Mouse (Mus musculus): ENCODE measurements around the gene Slc6a17.

Gene Slc6a17

DNA sequence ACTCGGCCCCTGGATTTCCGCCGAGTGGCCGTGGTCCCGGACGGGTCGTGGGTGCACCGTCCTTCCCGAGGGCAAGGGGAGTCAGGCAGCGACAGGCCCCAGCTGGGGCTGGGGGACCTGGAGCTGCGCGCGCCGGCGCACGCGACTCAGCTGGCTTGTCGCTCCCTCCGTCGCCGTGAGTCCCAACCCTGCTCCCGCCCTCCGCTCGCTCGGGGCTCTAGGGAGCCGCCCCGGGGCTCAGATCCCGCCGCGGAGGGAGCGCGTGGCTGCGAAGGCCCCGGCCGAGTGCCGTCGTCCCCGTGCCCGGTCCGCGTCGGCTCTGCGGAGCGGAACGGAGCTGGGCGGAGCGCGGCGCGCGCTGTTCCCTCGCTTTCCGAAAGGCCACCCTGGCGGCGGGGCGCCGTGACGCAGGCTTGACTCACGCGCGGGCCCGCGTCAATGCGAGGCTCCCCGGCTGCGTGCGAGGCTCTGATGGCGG lies at the start of gene Slc6a17:
Gene Slc6a17, minus strand, starts transcription at position 388 of the 478 bp plus-strand sequence.
- DNase-seq (ENCODE audit: low read depth, low spot score): no peak

DNA sequence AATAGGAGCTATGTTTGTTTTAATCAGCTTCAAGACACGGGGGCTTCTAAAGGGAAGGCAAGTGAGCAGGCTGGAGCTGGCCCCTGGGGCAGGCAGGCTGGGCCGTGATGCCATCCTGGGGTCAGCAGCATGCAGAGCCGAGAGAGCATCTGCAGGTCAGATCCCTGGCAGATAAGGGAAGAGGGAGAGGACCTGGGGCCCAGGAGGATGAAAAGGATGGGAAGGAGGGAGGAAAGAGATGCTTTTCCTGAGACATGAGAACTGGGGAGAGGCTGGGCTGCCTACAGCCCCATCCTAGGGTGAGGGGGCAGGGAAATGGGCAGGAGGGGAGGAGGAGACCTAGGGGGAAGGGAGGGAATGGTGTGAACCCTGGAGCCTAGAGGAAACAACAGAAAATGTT lies 47.5 kb upstream of the Slc6a17 start:
- DNase-seq (ENCODE audit: low read depth, low spot score): no peak

DNA sequence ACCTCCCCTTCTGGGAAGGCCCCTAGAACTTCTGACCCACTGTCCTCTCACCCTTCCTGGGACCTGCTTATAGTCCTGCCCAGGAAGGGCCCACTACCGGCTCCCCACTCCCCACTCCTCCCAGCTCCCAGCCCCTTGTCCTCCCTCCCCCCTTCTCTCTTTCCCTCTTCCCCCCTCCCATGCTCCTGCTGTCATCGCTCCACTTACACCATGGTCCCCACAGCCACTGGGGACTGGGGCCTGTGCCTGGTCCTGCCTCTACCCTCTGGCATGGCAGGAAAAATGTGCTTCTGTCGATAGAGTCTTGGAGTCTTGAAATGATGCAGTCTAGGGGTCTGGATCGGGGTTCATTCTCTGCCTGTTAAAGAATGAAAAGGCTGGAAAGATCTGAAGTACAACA lies 46.1 kb upstream of the Slc6a17 start:
- no peak for DNase-seq (ENCODE audit: low read depth, low spot score)

DNA sequence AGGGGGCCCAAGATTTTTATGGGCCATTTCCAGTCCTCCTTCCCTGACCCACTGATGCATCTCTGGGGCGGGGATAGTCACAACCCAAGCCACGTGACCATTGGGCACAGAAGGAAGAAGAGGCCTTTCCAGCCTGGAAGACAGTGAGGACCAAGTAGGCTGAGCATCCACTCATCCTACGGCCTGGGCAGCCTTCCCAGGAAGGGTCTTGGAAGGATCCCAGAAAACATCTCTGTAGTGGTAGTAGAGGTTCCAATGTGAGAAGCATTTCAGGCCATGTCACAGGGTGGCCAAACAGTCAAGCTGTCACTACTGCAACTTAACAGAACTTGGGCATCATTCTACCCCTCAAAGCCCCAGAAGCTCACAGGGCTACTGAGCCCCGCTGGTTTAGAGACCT lies 44.8 kb upstream of the Slc6a17 start:
- no peak for DNase-seq (ENCODE audit: low read depth, low spot score)

DNA sequence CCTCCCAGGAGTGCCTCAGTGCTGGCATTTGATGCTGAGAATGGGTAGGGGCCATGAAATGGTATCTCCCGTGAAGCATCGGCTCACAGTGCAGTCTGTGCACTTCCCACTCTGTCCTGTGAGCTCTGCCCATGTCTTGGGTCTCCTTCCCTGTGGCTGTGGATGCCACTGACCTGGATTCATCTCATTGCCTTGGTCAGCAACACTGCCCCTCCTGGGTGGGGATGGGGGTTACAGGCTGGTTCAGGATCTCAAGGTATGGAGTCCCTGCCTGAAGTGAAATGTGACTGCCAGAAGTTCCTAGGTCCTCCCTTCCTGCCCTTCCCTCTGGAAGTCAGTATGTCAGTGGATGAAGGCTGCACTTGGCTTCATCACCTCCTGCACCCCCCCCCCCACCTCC lies 44.3 kb upstream of the Slc6a17 start:
- DNase-seq (ENCODE audit: low read depth, low spot score): no peak

DNA sequence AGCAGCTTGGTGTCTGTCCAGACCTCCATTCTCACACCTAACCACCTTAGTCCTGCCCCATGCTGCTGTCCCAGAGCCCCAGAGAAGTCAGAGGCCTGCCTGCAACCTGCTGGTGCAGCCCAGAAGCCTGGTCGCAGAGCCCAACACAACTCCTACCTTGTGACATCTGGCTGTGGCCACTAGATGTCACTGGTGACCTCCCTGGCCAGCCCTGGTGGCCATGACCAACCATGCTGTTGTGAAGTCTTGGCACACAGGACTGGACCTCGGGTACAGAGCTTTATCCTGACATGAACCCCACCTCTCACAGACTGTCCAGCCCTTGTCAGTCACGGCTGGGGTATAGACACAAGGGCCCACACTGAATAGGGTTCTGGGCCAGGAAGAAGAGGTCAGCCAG lies 41.4 kb upstream of the Slc6a17 start:
- DNase-seq (ENCODE audit: low read depth, low spot score): no peak

DNA sequence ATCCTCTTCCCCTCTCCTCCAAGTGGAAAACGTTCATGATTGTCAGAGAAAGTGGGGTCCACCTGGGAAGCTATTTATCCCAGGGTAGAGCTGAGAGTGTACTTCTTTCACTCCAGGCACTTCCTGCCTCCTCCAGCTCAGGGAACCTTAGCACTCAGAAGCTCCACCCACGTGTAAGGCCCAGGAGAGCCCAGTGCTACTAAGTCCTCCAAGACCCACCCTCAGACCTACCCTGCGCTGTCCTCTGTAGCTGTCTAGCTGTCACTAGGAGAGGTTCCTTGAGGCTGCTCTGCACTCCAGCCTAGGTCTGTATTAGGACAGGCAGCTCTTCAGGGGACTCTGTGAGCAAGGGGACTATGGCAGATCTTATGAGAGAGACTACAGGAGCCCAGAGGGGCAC lies 40.9 kb upstream of the Slc6a17 start:
- DNase-seq (ENCODE audit: low read depth, low spot score): no peak

DNA sequence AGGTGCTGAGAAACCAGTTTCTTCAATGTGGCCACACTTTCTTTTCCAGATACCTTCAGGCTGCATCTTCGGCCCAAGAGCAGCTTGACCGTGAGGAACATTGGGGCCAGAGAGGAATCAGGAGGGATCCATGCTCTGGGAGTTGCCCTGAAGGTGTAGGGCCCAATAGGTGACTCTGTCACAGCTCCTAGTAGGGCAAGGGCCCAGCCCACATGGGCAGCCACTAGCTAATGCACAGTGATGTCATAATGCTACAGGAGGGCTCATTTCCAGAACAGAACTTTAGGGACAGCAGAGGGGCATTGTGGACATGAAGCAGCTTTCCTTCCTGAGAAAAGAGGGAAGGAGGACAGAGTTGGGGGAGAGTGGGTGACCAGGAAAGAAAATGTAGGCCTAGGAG lies 37.0 kb upstream of the Slc6a17 start, which contains the start of gene Ubl4b:
Gene Ubl4b, minus strand, starts transcription at position 232 of the 400 bp plus-strand sequence.
- no peak for DNase-seq (ENCODE audit: low read depth, low spot score)

DNA sequence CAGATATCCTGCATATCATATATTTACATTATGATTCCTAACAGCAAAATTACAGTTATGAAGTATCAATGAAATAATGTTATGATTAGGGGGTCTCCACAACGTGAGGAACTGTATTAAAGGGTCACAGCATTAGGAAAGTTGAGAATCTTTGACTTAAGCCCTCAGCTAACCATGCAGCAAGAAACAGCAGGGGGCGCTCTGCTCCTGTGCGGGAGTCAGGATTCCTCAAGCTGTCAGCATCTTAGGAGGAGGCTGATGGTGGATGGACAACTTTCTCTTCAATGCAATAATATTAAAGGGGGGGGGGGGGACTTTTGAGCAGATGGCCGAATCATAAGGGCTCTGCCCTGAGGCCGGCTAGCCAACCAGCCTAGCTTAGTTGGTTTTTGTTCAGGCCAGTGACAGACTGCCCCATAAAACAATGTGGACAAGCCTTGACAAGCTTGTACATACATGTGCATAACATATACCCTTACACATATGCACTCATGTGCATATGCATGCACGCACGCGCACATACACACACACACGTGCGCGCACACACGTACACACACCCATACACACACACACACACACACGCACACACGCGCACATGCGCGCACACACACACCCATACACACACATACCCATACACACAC lies 32.7 kb upstream of the Slc6a17 start:
- DNase-seq (ENCODE audit: low read depth, low spot score): peak; percentile 8

DNA sequence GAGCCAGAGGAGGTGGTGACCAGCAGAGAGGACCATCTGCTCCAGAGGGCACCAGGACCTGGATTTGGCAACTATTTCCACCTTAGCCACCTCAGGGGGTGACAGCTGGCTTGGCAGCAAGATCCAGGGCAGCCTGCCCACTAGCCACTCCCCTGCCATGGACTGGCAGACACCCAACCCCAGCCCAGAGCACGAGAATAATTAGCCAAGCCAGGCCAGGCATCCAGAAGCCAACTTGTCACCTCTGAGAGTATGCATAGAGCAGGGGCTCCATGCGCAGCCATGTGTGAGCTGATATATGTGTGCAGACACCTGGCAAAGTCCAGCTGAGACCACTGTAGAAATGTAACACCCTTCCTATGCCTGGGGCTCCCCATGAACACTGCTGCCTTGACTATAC lies 29.1 kb upstream of the Slc6a17 start:
- no peak for DNase-seq (ENCODE audit: low read depth, low spot score)

DNA sequence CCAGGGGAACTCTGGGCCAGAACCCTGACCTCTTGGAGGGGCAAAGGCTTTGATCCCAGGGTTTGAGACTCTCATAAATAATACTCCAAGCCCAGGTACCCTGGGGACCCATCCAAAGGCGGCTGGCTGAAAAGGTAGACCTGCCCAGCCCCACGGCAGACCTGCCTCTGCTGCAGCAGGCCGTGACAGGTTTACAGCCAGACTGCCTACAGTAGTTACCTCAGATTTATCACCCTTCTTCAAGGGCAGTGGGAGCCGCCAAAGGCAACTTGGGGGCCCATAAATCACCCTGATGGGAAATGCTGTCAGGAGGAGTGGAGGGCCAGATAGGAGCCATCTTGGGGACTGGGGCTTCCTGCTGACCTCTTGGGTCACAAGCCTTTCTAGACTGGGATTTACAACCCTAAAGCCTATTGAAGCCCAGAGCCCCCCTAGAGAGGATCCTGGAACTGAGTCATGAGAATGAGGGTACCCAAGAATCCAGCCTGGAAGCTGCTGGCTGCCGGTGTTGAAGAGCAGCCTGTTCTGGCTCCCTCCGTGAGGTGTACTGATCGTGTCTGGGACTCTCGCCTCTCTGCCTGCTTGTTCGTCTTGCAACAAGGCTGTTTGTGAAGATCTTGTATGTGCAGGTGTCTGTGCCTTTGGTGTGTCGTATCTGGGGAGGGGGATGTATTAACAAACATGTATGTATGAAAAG lies 28.0 kb upstream of the Slc6a17 start:
- no peak for DNase-seq (ENCODE audit: low read depth, low spot score)

DNA sequence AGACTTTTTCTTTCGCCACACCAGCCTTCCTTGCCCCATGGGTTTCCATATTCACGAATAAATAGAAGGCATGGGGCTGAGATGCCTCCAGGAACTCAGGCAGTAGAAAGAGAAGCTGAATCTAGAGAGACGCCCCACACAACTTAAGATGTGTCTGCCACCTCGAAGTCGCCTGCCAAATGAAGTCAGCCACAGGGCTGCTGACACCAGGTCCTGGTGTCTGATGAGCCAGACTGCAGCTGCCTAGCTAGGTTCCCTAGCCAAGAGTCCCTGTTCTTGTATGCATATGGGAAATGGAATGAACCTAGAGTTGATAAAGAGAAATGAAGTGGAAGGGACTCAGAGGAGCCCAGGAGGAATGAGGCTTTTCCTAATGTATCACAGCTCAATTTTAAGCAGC lies 27.5 kb upstream of the Slc6a17 start:
- DNase-seq (ENCODE audit: low read depth, low spot score): no peak

DNA sequence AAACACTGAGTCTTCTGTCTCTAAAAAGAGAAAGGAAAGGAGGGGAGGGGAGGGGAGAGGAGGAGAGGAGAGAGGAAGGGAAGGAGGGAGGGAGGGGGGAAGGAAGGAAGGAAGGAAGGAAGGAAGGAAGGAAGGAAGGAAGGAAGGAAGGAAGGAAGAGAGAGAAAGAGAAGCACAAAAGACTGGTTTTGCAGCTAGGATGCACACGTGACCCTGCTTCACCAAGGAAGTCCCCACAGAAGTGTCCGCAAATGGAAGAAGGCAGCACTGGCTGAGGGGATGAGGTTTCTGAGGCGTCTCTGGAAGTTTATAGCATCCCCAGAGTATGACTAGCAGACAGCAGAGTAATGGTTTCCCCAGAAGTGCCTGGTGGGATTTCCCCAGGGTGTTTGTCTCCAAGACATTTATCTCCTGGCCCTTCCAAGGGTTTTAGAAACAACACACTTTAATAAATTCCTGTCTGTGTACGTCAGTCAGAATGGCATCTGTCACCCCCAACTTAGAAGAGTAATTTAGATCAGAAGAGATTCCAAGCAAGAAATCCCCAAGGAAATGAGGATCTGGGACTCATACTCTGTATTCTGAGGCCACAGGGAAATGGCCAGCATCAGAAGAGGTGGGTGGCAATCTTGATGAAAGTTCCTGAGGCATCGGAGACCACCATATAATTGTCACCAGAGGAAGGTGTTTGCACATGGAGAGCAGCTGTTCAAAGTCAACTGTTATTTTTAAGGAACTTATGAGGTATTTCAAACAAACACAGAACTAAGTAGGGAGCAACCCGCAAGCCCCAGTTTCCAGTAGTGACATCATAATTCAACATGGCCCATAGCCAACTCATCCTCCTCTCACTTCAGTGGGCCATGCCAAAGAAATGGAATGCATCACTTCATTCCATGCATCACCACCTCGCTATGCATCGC lies 25.6 kb upstream of the Slc6a17 start:
- DNase-seq (ENCODE audit: low read depth, low spot score): no peak

DNA sequence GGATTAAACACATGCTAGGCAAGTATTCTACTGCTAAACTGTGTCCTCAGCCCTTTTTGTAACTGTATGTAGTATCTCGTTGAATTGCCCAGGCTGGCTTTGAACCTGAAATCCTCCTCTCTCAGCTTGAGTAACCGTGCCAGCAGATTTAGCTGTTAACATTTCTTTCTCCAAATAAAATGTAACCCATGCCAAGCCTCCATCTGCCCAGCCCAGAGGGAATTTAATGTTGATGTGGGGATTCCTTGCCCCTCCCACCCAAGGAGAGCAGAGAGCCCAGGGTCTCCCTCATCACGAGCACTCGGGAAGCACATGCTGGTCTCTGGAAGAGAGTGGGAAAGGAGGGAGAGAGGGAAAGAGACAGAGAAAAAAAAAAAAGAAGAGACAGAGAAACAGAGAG lies 24.8 kb upstream of the Slc6a17 start:
- no peak for DNase-seq (ENCODE audit: low read depth, low spot score)

DNA sequence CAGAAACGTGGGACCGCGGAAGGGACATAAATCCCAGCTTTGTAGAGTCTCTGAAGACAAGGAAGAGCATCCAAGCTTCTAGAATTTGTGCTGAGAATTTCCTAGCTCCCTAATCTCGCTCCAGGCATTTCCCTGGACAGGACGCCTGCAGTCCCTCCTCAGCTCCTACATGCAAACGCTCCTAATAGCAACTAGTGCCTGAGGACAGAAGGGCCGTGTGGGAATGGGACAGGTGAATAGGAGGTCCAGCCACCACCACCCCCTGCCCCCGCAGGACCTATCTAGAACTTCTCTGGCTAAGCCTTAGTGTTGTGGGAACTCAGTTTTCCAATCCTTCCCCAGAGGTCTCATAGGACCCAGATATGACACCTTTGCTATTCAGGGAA lies 19.7 kb upstream of the Slc6a17 start:
- DNase-seq (ENCODE audit: low read depth, low spot score): no peak

DNA sequence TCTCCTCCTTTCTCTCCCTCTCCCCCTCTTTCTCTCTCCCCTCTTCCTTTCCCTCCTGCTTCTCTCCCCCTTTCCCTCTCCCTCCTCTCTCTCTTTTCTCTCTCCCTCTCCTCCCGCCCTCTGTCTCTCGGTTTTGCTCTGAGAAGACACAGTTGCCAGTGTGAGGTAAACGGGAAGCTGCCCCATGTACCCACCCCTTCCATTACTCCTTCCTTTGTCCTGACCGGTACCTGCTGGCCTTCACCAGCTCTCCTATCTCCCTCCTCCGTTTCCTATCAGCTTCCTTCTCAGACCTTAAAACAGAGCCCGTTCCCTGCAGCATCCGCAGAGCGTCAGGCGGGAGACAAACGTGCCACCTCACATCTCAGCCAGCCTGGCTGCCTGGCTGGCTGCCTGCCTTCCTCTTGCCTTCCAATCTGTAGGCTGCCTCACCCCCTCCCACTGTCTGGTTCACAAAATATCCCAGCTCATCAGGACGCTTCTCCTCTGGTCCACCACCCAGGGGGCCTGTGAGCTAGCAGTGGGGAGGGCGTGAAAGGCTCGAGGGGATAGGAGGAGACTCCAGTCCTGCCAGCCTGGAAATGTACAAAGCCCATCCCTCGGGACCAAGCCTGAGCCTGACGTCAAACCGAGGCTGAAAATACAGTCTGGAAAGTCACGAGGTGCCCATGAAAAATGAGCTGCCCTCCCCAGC lies 19.1 kb upstream of the Slc6a17 start:
- DNase-seq (ENCODE audit: low read depth, low spot score): no peak

DNA sequence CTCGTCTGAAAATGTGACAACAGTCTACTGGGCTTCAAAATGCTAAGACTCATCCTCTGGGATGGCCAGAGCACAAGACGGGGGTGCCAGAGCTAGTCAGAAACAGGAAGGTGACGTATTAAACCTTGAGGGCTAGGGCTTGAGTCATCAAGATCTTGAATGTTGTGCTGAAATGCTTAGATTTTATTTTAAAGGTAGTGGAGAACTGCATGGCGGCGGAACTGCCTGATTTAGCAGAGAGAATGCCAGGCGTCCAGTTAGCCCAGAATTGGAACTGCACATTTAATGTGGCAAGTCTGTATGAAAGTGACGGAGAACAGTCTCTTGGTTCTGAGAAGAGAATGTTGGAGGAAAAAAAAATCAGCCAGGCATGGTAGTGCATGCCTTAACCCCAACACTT lies 17.1 kb upstream of the Slc6a17 start:
- DNase-seq (ENCODE audit: low read depth, low spot score): no peak

DNA sequence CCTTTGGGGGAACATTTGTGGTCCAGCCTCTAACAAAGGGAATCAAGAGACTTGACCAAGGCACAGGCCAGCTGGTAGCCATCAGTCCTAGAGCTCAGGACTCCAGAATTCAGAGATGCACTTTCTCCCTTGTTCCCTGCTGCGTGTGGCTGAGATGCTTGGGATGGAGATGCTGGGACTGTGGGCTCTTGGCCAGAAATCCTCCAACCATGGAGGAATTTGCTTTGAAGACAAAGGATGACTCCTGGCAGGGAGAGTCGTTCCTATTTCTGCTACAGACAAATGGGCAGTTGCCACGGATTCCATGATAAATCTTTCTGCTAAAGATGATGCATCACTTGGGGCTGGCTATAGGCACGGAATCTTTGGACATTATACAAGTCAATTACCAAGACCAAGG lies 15.7 kb upstream of the Slc6a17 start:
- no peak for DNase-seq (ENCODE audit: low read depth, low spot score)

DNA sequence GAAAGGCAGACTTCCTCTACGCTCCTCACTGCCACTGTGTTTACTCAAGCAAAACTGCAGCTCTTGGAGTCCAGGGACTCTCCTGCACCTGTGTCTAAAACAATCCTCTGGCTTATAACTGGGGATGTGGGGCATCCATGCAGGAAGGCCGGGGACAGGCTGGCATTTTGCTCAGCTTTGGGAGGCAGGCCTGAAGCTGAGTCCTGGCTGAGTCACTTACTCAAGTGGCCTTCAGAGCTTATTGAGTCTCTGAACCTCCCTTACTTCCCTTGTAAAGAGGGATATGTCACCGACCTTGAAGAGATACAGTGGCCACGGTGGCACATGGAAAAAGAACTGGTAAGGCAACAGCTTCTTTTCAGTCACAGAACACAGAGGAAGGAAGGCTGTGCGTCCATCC lies 12.8 kb upstream of the Slc6a17 start:
- no peak for DNase-seq (ENCODE audit: low read depth, low spot score)

DNA sequence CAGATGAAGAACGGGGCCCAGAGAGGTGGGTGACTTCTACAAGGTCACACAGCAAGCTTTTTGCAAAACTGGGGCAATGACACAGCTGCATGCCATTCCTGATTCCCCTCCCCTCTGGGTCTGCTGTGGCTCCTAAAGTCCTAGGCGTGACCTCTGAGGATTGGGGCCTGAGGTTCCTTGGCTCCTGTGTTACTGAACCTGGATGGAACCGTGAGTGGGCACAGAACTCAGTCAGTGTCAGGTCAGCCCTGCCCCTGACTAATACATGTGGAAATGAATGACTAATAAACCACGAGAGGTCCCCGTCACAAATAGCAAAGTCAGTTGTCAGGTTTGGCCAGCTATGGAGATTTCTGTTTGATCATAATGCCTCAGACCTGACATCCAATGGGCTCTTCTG lies 11.4 kb upstream of the Slc6a17 start:
- no peak for DNase-seq (ENCODE audit: low read depth, low spot score)

DNA sequence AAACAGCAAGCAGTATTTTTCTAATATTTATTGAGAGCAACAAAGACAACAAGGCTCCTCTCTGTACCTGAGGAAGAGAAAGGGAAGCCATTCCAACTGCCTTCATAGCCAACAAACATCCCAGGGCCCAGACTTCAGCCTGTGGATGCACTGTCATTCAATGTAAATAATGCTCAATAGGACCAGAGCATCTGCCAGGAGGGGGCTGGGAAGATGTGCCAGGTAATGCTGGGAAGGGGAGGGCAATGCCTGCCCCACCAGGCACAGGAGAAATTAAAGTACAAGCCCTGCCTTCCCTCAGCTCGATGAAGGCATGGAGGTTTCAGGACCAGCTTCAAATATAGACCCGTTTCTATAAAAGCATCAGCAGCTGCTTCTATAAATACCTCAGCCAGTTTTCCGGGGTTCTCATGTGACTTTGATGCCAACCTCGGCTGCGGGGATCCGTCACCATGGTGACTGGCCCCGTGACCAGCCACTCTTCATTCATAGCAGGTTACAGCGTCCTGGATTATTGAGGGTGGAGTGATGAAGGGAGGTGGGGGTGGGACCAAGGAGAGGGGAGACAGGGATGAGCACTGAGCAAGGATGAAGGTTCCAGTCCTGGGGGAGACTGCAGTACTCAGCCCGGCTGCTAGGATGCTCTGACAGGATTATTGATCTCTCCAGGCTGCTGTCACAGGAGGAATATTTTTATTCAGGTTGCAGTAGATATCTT lies 10.7 kb upstream of the Slc6a17 start:
- DNase-seq (ENCODE audit: low read depth, low spot score): no peak
